Mouse (Mus musculus) hindbrain, embryonic 14.5 days (tissue): ENCODE measurements around the gene Ccdc153. TPM values are rescaled to one million over a fixed set of nuclear protein-coding genes. Genes with fewer than 3 reads are reported as not detected.

Source experiments
- ATAC-seq: fragments of 200-750 bp; cut with Nextera tagmentation; 2 replicates; pipeline ENCODE4 v1.8.0; 2017; ENCODE audit warnings: moderate number of reproducible peaks, mild to moderate bottlenecking, moderate TSS enrichment, moderate library complexity; ENCODE audit not compliant: low FRiP score
- DNase-seq: peaks from one replicate; pipeline ENCODE4 v3.0.0-alpha.2; 2015; ENCODE audit warnings: low spot score
- H3K27ac ChIP-seq: fragments of 300-500 bp; sonication (generic); 2 replicates; pipeline ENCODE4 v1.5.1; 2014; ENCODE audit warnings: mild to moderate bottlenecking, moderate library complexity
- H3K27me3 ChIP-seq: fragments of 300-500 bp; sonication (generic); 2 replicates; pipeline ENCODE4 v1.6.1; 2014; ENCODE audit warnings: mild to moderate bottlenecking, low read length, mixed read lengths; ENCODE audit not compliant: control insufficient read depth, insufficient read depth
- H3K36me3 ChIP-seq: fragments of 300-500 bp; sonication (generic); replicated peaks from 2 replicates; pipeline ENCODE4 v1.6.1; 2014; ENCODE audit not compliant: control insufficient read depth, insufficient read depth
- H3K4me1 ChIP-seq: fragments of 300-500 bp; sonication (generic); replicated peaks from 2 replicates; pipeline ENCODE4 v1.6.1; 2014; ENCODE audit warnings: antibody characterized with exemption, low read length, mixed read lengths; ENCODE audit not compliant: control insufficient read depth, insufficient read depth
- H3K4me2 ChIP-seq: fragments of 300-500 bp; sonication (generic); replicated peaks from 2 replicates; pipeline ENCODE4 v1.6.1; 2014; ENCODE audit warnings: mild to moderate bottlenecking, moderate library complexity
- H3K4me3 ChIP-seq: fragments of 300-500 bp; sonication (generic); replicated peaks from 2 replicates; pipeline ENCODE4 v1.5.1; 2014; ENCODE audit warnings: mild to moderate bottlenecking, low read length
- H3K9ac ChIP-seq: fragments of 300-500 bp; sonication (generic); 2 replicates; pipeline ENCODE4 v1.6.1; 2014
- H3K9me3 ChIP-seq: fragments of 300-500 bp; sonication (generic); 2 replicates; pipeline ENCODE4 v1.6.1; 2016; ENCODE audit warnings: low read length; ENCODE audit not compliant: control insufficient read depth
- WGBS: fragments of 180-500 bp; shearing (Covaris S2); extraction: QIAGEN DNeasy Blood & Tissue Kit; methylation state at CpG from one replicate; pipeline ENCODE4 v1.1.7; 2014; 5-methylcytosine and 5-hydroxymethylcytosine counted together
- polyA plus RNA-seq: library from polyadenylated mRNA; unstranded; fragments of >200 nt; fragmentation: Nextera tagmentation; extraction: Ambion mirVana; gene quantifications from 2 replicates; pipeline ENCODE4 v1.2.1, GENCODE M21; 2014

The Ccdc153 gene
- polyA plus RNA-seq, 1 experiment from 2014 or later: not detected

DNA sequence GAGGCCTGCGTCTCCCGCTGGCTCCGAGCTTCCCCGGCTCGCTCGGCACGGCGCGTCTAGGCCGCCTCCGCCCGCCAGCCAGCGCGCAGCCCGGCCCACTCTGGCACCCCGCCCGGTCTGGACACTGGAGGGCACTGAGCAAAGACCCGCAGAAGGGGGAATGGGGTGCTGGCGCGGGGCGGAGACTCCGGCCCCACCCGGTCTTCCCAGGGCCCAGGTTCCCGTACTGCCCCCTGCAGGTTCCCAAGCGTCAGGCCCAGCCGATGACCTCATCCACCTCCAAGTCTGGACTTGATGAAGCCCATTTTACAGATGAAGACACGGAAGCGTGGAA lies 27.5 kb downstream of the Ccdc153 start:
- ATAC-seq (peak; percentile 80), DNase-seq (peak; percentile 63)
- no peaks in the 10 kb centered on the region for H3K27me3 ChIP-seq
- WGBS: 8% methylated on average over 24 of the region's 28 CpGs
- H3K4me2 ChIP-seq: peak overlapping the region; percentile 59
- peaks cover 12% of the 10 kb centered on the region; the same call in 1 of the 2 replicates for H3K4me1 ChIP-seq
- H3K4me3 ChIP-seq: peak overlapping the region; percentile 32
- no peaks in the 10 kb centered on the region; the same call in 1 of the 2 replicates for H3K9me3 ChIP-seq
- peak overlapping the region; percentile 65 for H3K9ac ChIP-seq
- 0 out of 2 replicates have a peak, but pooled peaks cover 2% of the 10 kb centered on the region for H3K36me3 ChIP-seq
- peak overlapping the region; percentile 57 for H3K27ac ChIP-seq

DNA sequence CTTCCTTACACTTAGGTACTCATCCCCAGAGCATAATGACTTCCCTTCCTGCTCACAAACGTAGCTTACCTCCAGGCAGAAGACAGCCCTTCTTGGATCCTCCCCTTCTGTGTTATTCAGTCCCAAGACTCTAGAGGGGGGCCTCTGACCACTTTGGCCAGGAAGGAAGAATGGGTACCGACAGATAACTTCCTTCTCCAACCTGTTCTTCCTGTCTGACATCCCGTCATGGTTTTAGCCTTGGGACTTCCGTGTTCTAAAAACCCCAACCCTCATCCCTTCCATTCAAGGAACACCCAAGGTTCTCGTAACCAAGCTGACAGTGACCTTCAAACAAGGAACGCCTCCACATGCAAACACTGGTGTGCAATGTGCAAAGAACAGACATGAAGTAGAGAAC lies 28.0 kb downstream of the Ccdc153 start, which contains the start of gene Nlrx1:
TSS of gene Nlrx1 (minus strand) at position 168 of the 400 bp plus-strand sequence.
- Histone ChIP-seq H3K27ac (peak within 1 kb of the TSS; percentile 57), H3K9ac (peak within 1 kb of the TSS; percentile 65), H3K4me1 (peaks cover 12% of the 10 kb centered on the region; the same call in 1 of the 2 replicates), H3K36me3 (peaks cover 7% of the 10 kb centered on the region; the same call in 1 of the 2 replicates), H3K4me3 (peak within 1 kb of the TSS; percentile 32), H3K4me2 (peak within 1 kb of the TSS; percentile 59), H3K27me3 (no peaks in the 10 kb centered on the region), H3K9me3 (no peaks in the 10 kb centered on the region; the same call in 1 of the 2 replicates)
- 89% methylated on average over 6 of the region's 6 CpGs for WGBS
- DNase-seq (no peak), ATAC-seq (no peak)

DNA sequence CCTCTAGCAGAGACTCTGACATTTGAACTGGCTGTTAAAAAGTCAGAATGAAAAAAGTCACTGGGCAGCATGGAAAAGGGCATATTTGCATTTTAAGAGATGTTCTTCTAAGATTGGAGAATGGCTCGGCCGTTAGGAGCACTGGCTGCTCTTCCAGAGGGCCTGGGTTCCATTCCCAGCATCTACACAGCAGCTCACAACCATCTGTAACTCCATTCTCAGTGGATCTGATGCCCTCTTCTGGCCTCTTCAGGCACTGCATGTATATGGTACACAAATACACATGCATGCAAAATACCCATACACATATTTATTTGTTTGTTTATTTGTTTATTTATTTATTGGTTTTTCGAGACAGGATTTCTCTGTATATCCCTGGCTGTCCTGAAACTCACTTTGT lies 28.6 kb downstream of the Ccdc153 start:
- WGBS: 89% methylated on average over 3 of the region's 3 CpGs
- Histone ChIP-seq H3K9ac (no peak overlapping the region), H3K4me2 (no peak overlapping the region), H3K4me1 (peaks cover 12% of the 10 kb centered on the region; the same call in 1 of the 2 replicates), H3K36me3 (peaks cover 13% of the 10 kb centered on the region), H3K4me3 (no peak overlapping the region), H3K27ac (no peak overlapping the region), H3K9me3 (no peaks in the 10 kb centered on the region; the same call in 1 of the 2 replicates), H3K27me3 (no peaks in the 10 kb centered on the region)
- ATAC-seq (no peak), DNase-seq (no peak)

DNA sequence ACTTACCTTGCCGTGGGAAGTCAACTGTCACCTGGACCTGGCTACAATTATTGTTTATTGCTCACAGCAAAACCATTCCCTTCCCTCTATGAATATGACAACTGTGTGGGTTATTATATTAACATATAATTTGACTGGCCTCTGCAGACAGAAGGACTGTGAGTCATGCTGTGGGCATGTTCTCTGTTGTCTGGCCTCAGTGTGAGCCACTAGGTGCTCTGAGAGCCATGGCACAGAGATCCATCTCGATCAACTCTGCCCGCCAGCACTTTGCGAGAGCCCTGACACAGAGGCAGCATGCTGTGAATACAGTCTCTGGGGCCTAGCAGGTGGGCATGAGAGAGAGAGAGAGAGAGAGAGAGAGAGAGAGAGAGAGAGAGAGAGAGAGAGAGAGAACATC lies 29.5 kb downstream of the Ccdc153 start:
- no peaks in the 10 kb centered on the region; the same call in 1 of the 2 replicates for H3K9me3 ChIP-seq
- H3K36me3 ChIP-seq: peaks cover 21% of the 10 kb centered on the region
- no peaks in the 10 kb centered on the region for H3K27me3 ChIP-seq
- H3K27ac ChIP-seq: no peak overlapping the region
- no peak overlapping the region for H3K9ac ChIP-seq
- WGBS: 77% methylated on average over 4 of the region's 4 CpGs
- H3K4me2 ChIP-seq: no peak overlapping the region
- DNase-seq (no peak), ATAC-seq (no peak)
- no peak overlapping the region for H3K4me3 ChIP-seq
- H3K4me1 ChIP-seq: peaks cover 5% of the 10 kb centered on the region; the same call in 1 of the 2 replicates

DNA sequence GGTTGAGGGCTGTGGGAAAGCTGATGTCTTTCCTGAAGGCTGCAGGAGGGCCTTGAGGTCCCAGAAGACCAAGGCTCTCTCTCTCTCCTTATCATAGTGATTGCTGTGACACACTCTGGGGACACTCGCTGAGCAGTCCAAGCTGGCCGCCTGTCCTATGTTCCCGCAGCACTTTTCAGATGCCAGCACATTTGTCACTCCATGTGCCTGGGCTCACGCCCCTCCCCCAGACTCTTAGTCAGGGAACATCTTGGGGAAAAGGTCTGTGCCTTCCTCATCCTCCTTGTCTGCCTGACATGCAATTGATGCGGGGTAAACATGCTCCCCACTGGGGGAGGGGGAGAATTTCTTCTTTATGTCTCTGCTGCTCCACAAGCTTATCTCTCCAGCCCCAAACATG lies 42.7 kb downstream of the Ccdc153 start:
- Histone ChIP-seq H3K4me2 (no peak overlapping the region), H3K27ac (no peak overlapping the region), H3K36me3 (peaks cover 48% of the 10 kb centered on the region), H3K4me1 (peaks cover 11% of the 10 kb centered on the region), H3K4me3 (no peak overlapping the region), H3K9ac (no peak overlapping the region), H3K27me3 (no peaks in the 10 kb centered on the region), H3K9me3 (no peaks in the 10 kb centered on the region)
- ATAC-seq (no peak), DNase-seq (no peak)
- WGBS: 59% methylated on average over 5 of the region's 5 CpGs

DNA sequence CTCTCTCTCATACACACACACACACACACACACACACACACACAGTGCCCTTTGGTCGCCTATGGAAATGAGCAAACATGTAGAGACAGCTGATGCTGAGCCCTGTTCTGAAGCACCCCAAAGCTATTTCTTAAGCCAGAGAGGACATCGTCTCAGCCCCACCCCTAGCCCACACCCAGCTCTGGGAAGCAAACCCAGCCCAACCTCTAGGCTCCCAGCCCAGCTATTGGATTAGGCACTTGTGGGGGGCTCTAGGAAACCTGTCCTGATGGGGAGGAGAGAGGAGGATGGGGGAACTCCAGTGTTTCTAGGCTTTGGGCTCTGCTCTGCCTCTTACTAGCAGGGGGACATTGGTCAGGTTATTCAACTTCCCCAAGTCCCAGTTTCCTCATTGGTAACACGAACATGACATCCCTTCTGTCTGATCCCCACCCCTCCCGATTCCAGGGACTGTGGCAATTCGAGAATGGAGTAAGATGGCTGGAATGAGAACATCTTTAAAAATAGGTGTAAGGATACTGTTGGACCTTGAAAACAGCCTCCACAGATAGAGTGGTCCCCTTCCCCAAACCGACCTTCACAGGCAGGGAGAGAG lies 45.9 kb downstream of the Ccdc153 start:
- Histone ChIP-seq H3K4me3 (peak overlapping the region; percentile 66), H3K27me3 (no peaks in the 10 kb centered on the region), H3K27ac (no peak overlapping the region), H3K4me1 (peaks cover 24% of the 10 kb centered on the region), H3K4me2 (peak overlapping the region; percentile 73), H3K36me3 (peaks cover 29% of the 10 kb centered on the region), H3K9ac (peak overlapping the region; percentile 81), H3K9me3 (no peaks in the 10 kb centered on the region)
- no peak for ATAC-seq
- no peak for DNase-seq
- 7% methylated on average over 6 of the region's 6 CpGs for WGBS

DNA sequence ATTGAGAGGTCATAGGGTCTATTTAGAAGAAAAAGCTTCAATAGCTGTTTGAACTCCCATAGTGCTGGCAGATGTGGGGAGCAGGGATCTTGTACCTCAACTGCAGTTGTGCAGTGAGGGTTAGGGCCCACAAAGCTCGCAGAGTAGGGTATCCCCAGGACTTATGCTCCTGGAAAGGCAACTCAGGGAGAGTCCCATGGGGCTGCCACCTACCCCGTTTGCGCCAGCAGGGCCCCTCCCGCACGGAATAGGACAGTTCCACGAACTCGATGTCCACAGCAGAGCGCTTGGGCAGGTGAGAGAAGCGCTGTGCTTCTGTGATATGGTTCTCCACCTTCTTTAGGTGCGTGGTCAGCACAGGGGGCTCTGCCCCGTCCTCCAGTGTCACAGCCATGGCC lies 46.5 kb downstream of the Ccdc153 start:
- Histone ChIP-seq H3K9ac (peak overlapping the region; percentile 81), H3K27ac (peak overlapping the region; percentile 78; the same call in 1 of the 2 replicates), H3K36me3 (peaks cover 27% of the 10 kb centered on the region), H3K27me3 (no peaks in the 10 kb centered on the region), H3K9me3 (no peaks in the 10 kb centered on the region), H3K4me3 (peak overlapping the region; percentile 66), H3K4me2 (peak overlapping the region; percentile 73), H3K4me1 (peaks cover 24% of the 10 kb centered on the region)
- peak; percentile 15; the same call in 1 of the 2 replicates for ATAC-seq
- no peak for DNase-seq
- 5% methylated on average over 11 of the region's 11 CpGs for WGBS

DNA sequence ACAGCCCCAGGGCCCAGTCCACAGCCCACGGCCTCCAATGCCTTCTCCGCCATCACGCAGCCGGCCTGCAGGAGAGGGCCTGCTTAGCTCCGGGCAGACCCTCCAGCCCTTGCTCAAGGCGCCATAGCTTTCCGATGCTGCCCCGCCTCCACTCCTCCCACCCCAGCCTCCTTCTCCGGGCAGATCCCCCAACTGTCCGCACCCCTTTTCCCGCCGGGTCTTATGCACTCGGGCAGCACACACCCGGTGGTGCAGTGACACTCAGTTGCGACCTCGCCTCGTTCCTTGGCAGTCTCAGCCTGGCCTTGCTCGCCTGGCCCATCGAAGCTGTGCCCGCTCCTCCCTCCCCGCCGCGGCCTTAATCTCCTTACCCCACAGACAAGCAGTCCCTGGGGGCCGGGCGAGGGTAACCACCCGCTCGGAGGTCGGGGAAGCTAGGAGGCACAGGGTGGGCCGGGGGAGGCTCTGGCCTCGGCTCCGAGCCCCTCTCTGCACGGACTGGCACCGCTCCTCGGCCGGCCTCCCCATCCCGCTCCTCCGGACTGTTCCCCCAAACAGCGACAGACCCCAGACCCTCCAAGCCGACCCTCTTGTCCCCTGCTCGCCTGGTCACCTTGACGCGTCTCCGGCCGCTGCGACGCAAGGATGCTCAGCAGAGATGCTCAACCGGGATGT lies 47.1 kb downstream of the Ccdc153 start:
- Histone ChIP-seq H3K9ac (peak overlapping the region; percentile 81), H3K36me3 (peaks cover 29% of the 10 kb centered on the region), H3K4me2 (peak overlapping the region; percentile 73), H3K9me3 (no peaks in the 10 kb centered on the region), H3K4me1 (peaks cover 24% of the 10 kb centered on the region), H3K27ac (peak overlapping the region; percentile 78), H3K27me3 (no peaks in the 10 kb centered on the region), H3K4me3 (peak overlapping the region; percentile 66)
- under 1% methylated on average over 44 of the region's 47 CpGs for WGBS
- ATAC-seq: peak; percentile 61
- peak; percentile 44 for DNase-seq

DNA sequence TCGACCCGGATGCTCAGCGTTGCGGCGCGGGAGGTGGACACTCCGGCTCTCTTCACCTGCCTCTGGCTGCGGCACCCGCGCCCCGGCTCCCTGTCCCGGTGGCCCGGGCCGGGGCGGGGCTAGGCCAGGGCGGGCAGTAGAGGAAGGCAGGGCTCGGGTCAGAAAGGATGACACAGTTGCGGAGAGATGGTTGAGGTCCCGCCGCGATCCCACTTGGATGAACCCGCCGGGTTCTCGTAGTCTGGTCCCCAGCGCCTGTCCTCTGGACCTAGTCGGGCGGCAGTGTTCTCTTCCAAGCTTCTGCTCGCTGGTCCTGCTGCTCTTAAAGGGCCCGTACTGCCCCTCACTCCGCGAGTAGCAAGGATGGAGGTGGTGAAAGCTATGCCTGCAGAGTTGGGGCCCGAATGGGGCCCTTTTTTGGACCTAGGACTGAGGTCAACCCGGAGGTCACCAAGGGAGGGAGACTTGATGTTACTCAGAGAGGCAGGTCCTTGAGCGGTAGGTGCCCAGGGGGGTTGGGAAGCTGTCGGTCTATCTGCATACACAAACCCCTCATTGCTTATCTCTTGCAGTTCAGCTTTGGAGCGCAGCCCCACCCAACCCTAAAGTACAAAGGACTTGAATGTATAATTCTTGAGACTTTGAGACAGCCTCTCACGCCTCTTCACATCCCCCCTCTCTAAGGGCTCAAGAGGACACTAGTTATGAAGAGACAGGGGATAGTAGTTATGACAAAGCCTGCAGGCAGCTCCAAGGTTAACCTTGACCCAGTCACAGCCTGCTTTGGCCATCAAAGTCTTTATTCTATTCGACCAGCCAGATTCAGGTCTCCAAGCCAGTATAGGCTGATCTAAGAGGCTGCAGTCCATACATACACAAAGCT lies 47.8 kb downstream of the Ccdc153 start, which contains the start of gene Abcg4:
TSS of gene Abcg4 (minus strand) at position 540 of the 883 bp plus-strand sequence.
- peak within 1 kb of the TSS; percentile 78 for H3K27ac ChIP-seq
- H3K4me2 ChIP-seq: peak within 1 kb of the TSS; percentile 73
- peak within 1 kb of the TSS; percentile 66 for H3K4me3 ChIP-seq
- H3K9me3 ChIP-seq: no peaks in the 10 kb centered on the region
- under 1% methylated on average over 38 of the region's 38 CpGs for WGBS
- H3K4me1 ChIP-seq: peaks cover 24% of the 10 kb centered on the region
- H3K36me3 ChIP-seq: peaks cover 36% of the 10 kb centered on the region
- H3K9ac ChIP-seq: peak within 1 kb of the TSS; percentile 81
- ATAC-seq (peak; percentile 69), DNase-seq (peak; percentile 55)
- H3K27me3 ChIP-seq: no peaks in the 10 kb centered on the region
